Mouse (Mus musculus) layer of hippocampus, postnatal 14 days (tissue): ENCODE measurements around the gene Ube2d1. TPM values are rescaled to one million over a fixed set of nuclear protein-coding genes. Genes with fewer than 3 reads are reported as not detected.

Source experiments
- DNase-seq, 2 experiments: peaks; one replicate each; pipeline ENCODE4 v3.0.0; 2021 to 2022; ENCODE audit warnings: low spot score in 2 of 2, mixed read lengths in 1 of 2
- total RNA-seq, 2 experiments: library from RNA; stranded (reverse); gene quantifications; 2 replicates each; pipeline ENCODE4 v1.2.3; 2021

The Ube2d1 gene
- total RNA-seq, 2 experiments from 2014 or later = 56.2 to 62.6 TPM

DNA sequence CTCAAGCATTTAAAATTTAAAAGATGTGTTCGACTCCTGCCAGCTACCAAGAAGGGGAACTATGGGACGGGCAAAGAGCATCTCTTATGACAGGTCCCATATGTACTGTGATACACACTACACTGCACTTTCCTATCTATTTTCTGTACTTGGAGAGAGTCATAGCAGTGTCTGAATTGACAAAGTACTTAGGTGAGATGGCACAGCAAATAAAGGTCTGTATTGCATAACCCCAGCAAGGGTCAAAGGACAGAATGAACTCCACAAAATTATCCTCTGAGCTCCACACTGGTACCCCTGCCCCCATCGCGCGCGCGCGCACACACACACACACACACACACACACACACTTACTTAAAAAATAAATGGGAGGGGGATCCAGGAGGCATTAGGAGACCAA lies 51.0 kb downstream of the Ube2d1 start:
- DNase-seq = no peak

DNA sequence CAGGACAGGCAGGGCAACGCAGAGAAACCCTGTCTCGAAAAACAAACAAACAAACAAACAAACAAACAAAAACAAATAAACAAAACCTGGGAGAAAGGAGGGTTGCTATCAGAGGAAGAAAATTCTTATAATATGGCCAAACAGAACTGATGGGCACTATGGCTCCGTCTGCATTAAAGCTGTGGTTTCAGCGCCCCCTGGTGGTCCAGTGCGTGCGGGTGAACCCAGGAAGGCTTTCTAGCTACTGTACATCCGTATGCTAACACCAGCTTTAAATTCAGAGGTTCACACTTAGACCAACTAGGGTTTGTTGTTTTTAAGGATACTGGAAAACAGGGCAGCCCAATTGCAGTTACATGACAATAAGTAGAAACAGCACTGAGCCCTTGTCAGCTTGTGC lies 59.2 kb downstream of the Ube2d1 start:
- DNase-seq = peak; percentile 79 to 87

DNA sequence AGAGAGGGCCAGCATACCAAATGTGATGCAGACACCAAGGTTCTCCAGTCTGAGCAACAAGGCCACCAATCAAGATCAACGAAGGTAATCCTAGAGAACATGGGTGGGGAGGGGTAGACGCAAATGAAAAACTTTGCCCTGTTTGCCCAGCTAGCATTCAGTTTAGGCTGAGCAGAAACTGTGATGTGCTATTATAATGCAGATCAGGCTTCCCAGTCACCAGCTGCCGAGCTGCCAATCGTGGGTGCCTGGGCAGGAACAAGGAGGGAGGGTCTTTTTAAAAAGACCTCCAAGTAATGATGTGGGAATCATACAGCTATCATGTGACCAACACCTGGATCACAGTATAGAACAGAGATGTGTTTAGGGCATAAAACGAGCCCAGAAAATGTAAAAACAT lies 62.0 kb downstream of the Ube2d1 start:
- no peak for DNase-seq

DNA sequence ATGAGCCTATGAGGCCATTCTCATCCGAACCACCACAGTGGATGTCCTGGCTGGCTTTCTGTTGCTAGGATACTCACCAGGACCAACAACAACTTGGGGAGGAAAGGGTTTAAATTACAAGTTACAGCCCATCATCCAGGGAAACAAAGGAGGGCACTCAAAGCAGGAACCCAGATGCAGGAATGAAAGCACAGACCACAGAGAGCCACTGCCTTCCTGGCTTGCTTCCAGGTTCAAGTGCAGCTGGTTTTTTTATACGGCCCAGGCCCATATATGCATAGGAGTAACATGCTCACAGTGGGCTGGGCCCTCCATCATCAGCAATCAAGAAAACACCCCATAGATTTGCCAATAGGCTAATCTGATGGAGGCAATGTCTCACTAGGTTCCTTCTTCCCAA lies 62.4 kb downstream of the Ube2d1 start:
- no peak for DNase-seq

DNA sequence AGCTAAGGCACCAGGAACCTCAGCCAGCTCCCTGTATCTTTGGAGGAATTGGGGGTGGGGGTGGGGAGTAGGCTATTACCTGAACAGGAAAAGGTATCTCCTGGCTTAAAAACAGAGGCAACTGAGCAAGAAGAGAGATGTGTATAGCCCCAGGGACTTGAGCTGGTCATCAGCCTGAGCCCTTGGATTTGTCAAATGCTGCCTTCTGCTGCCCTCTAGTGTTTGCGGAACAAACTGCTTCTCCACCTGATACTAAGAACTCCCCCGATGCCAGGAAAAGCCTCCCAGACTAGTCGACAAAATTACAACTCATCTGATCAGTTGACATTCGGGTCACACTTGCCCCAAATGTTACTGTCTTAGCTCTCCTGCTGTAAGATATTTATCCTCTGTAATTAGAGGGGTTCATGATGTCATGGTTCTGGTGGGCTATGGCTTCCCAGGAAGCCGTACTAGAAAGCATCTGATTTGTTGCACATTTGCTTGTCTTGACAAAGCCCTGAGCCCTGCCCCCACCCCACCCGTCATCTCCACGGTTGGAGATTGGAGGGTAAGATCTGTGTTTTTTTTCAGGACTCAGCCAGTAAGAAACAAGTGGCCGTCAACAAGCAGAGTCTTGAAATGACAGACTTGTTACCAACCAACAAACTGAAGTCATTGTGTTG lies 66.7 kb downstream of the Ube2d1 start:
- DNase-seq = peak; percentile 84 to 90

DNA sequence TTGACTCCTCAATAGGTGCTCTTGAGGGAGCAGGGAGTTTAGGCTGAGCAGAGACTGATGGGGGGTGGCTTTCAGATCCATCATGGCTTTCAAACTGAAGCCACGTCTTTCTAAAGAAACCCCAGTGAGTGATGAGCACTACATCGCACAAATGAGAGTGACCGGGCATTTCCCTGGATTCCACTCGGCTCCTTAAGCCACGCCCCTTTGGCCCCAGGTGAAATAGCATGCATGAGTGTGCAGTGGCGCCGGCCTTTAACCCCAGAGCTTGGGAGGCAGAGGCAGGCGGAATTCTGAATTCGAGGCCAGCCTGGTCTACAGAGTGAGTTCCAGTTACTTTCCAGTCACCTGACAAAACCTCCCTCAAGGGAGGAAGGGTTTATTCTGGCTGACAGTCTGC lies 69.1 kb downstream of the Ube2d1 start:
- no peak for DNase-seq

Other genes with a start within 250 kb of the Ube2d1 start
- gene Bicc1, start 125.6 kb downstream of the Ube2d1 start, total RNA-seq = 1 to 10 TPM; 5.0 to 5.7 TPM
- gene Tfam, start 47.0 kb downstream of the Ube2d1 start, total RNA-seq = 10 to 100 TPM; 35.3 to 38.9 TPM
- 100 to 1,000 TPM; 113 to 126 TPM for gene Cisd1, start 59.7 kb upstream of the Ube2d1 start, total RNA-seq
- 10 to 100 TPM; 33.9 to 36.0 TPM for gene Ipmk, start 62.5 kb upstream of the Ube2d1 start, total RNA-seq